Mouse (Mus musculus) left cerebral cortex, adult 2 months (tissue): ENCODE measurements around the gene Tmod2. TPM values are rescaled to one million over a fixed set of nuclear protein-coding genes. Genes with fewer than 3 reads are reported as not detected.

ENCODE experiments used
- DNase-seq, 2 experiments: peaks; one replicate each; pipeline ENCODE4 v3.0.0; 2021 to 2022; ENCODE audit warnings: low spot score in 2 of 2, mixed read lengths in 1 of 2; ENCODE audit errors: extremely low spot score in 1 of 2
- H3K27ac ChIP-seq: fragments of 200-600 bp; 2 replicates; pipeline ENCODE4 v1.8.1; 2022
- H3K4me3 ChIP-seq: fragments of 200-600 bp; 2 replicates; pipeline ENCODE4 v1.8.1; 2022
- CTCF ChIP-seq: fragments of 200-600 bp; IDR thresholded peaks from 2 replicates; pipeline ENCODE4 v1.8.1; 2022; ENCODE audit warnings: antibody characterized with exemption, mild to moderate bottlenecking, moderate library complexity
- intact Hi-C: fragments of 180-260 bp; cut with DNase I; formaldehyde crosslinking; loops from one replicate; pipeline ENCODE4 v1.15.1; 2025
- total RNA-seq, 2 experiments: library from RNA; stranded (reverse); gene quantifications; 2 replicates each; pipeline ENCODE4 v1.2.3; 2021

Tmod2 gene
- total RNA-seq, 2 experiments from 2014 or later, result 354 to 358 TPM

GRCm38 (mm10) chr9:75563176-75563575, 47.9 kb downstream of the Tmod2 start:
- Histone ChIP-seq H3K27ac (no peak overlapping the region), H3K4me3 (no peak overlapping the region)
- intact Hi-C loops, result no loop called here
- no peak; the same call in 1 of the 2 replicates for TF ChIP-seq CTCF
- DNase-seq, result no peak

GRCm38 (mm10) chr9:75561040-75561669, 50.0 kb downstream of the Tmod2 start:
- no peak overlapping the region for H3K4me3 ChIP-seq
- H3K27ac ChIP-seq, result no peak overlapping the region
- no peak for DNase-seq
- TF ChIP-seq CTCF, result no peak
- intact Hi-C loops, result no loop called here

- no peak for TF ChIP-seq CTCF
Observed at GRCm38 (mm10) chr9:75560353-75560752, 50.8 kb downstream of the Tmod2 start.

GRCm38 (mm10) chr9:75559512-75560012, 51.6 kb downstream of the Tmod2 start, which contains the start of gene Tmod3:
TSS of gene Tmod3 (minus strand) at chr9:75559657.
- H3K27ac ChIP-seq, result peak within 1 kb of the TSS; percentile 70
- intact Hi-C loops, result loop anchor here (5.0 kb wide), 1 partner anchor 37 kb away; no protein-coding TSS in a partner anchor
- DNase-seq, result peak; percentile 92 to 95
- peak within 1 kb of the TSS; percentile 91 for H3K4me3 ChIP-seq
- TF ChIP-seq CTCF, result no peak

More at GRCm38 (mm10) chr9:75560353-75560752, 50.8 kb downstream of the Tmod2 start:
- no peak overlapping the region for H3K4me3 ChIP-seq
- no peak for DNase-seq
- intact Hi-C loops, result no loop called here
- H3K27ac ChIP-seq, result no peak overlapping the region

GRCm38 (mm10) chr9:75558812-75559511, 52.2 kb downstream of the Tmod2 start:
- Histone ChIP-seq H3K4me3 (peak overlapping the region; percentile 91), H3K27ac (peak overlapping the region; percentile 70)
- TF ChIP-seq CTCF, result no peak; the same call in 1 of the 2 replicates
- no peak for DNase-seq
- intact Hi-C loops, result loop anchor here (5.0 kb wide), 1 partner anchor 37 kb away; no protein-coding TSS in a partner anchor

- intact Hi-C loops, result loop anchor here (5.0 kb wide), 1 partner anchor 36 kb away; no protein-coding TSS in a partner anchor
- Histone ChIP-seq H3K4me3 (peak overlapping the region; percentile 91), H3K27ac (peak overlapping the region; percentile 70; the same call in 1 of the 2 replicates)
- DNase-seq, result no peak
- TF ChIP-seq CTCF, result no peak
Observed at GRCm38 (mm10) chr9:75558360-75558759, 52.8 kb downstream of the Tmod2 start.

- no peak for TF ChIP-seq CTCF
- DNase-seq, result no peak
- no peak overlapping the region for H3K4me3 ChIP-seq
- intact Hi-C loops, result no loop called here
- no peak overlapping the region for H3K27ac ChIP-seq
Observed at GRCm38 (mm10) chr9:75553719-75554118, 57.4 kb downstream of the Tmod2 start.

- Histone ChIP-seq H3K4me3 (no peak overlapping the region), H3K27ac (no peak overlapping the region)
- peak; percentile 28 for TF ChIP-seq CTCF
- intact Hi-C loops, result no loop called here
- no peak for DNase-seq
Observed at GRCm38 (mm10) chr9:75551342-75551741, 59.8 kb downstream of the Tmod2 start.

- 0 out of 2 replicates have a peak overlapping the region, but pooled peaks have one; percentile 4 for H3K27ac ChIP-seq
- DNase-seq, result no peak
- TF ChIP-seq CTCF, result no peak
- intact Hi-C loops, result no loop called here
- no peak overlapping the region for H3K4me3 ChIP-seq
Observed at GRCm38 (mm10) chr9:75549010-75549409, 62.1 kb downstream of the Tmod2 start.

- TF ChIP-seq CTCF, result no peak
- intact Hi-C loops, result no loop called here
- peak overlapping the region; percentile 24; the same call in 1 of the 2 replicates for H3K27ac ChIP-seq
Observed at GRCm38 (mm10) chr9:75546885-75547553, 64.1 kb downstream of the Tmod2 start.

GRCm38 (mm10) chr9:75545514-75545913, 65.6 kb downstream of the Tmod2 start:
- DNase-seq, result no peak
- Histone ChIP-seq H3K27ac (no peak overlapping the region), H3K4me3 (no peak overlapping the region)
- TF ChIP-seq CTCF, result no peak
- intact Hi-C loops, result no loop called here

More at GRCm38 (mm10) chr9:75546885-75547553, 64.1 kb downstream of the Tmod2 start:
- DNase-seq, result no peak
- no peak overlapping the region for H3K4me3 ChIP-seq
